Mouse (Mus musculus) adrenal gland, postnatal 10 days (tissue): Measurements from ENCODE around the gene Olfr1491. TPM values are rescaled to one million over a fixed set of nuclear protein-coding genes. Genes with fewer than 3 reads are reported as not detected.

Experiments
- DNase-seq: peaks from one replicate; pipeline ENCODE4 v3.0.0; 2021; ENCODE audit warnings: mixed read lengths
- long read RNA-seq, 2 experiments: library from polyadenylated mRNA; stranded (forward); transcript quantifications; one replicate each; pipeline ENCODE4 v2.0.0; 2021
- total RNA-seq, 2 experiments: library from RNA; stranded (reverse); gene quantifications; 2 replicates each; pipeline ENCODE4 v1.2.3; 2021

The Olfr1491 gene
- not detected for total RNA-seq
- long read RNA-seq, experiment 1: 0 reads
- long read RNA-seq, experiment 2: 0 reads

DNA sequence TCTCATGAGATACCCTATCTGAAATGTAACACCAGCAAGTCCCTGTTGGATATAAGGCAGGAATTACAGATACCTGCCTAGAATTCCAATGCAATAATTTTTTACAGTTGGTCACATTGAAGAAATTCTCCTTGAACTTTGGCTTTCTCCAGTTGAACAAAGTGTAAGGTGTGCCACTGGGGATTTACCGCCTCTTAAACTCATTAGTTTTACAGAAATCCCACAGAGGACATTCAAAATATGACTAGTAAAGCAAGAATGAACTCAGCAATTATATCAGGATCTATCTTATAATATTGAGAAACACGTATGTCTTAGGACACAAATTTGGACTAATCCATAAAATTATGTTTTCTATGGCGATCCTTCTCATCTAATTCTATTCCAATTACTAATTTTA lies at the start of gene Olfr1491:
Olfr1491 (plus strand) TSS at position 301 of the 400 bp plus-strand sequence.
- DNase-seq: no peak

DNA sequence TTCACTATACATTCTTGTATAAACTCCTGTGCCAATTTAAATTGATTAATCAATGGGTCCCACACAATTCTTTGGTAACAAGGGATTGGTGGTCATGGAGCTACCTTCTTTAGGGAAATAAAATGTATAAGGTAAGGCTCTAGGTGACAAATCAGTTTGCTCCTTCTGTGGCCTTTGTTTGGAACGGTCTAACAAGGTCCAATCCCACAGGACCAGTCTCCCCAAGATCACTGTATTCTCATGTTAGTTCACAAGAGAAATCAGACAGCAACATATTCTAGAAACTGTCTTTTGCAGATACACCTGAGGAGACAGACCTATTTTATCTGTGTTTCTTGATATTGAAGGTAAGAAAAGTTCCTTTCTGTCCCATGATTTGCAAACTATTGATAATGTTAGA lies 46.3 kb upstream of the Olfr1491 start, which contains the start of gene Olfr1490:
Olfr1490 (plus strand) TSS at position 301 of the 400 bp plus-strand sequence.
- no peak for DNase-seq

DNA sequence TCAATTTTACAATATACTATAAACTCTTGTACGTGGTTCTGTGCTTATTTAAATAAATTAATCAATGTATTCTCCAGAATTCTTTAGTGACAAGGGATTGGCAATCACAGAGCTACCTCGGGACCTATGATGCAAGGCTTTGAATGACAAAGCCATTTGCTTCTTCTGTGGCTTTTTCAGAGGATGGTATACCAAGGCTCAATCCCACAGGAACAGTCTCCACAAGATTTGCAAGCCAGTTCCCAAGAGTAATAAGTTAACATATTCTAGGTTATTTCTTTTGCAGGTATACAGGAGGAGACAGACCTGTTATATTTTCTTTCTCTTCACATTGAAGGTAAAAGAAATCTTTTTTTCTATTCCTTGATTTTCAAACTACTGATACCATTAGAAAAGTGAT lies 25.9 kb downstream of the Olfr1491 start, which contains the start of gene Olfr1493-ps1:
Olfr1493-ps1 (plus strand) TSS at position 301 of the 400 bp plus-strand sequence.
- no peak for DNase-seq

DNA sequence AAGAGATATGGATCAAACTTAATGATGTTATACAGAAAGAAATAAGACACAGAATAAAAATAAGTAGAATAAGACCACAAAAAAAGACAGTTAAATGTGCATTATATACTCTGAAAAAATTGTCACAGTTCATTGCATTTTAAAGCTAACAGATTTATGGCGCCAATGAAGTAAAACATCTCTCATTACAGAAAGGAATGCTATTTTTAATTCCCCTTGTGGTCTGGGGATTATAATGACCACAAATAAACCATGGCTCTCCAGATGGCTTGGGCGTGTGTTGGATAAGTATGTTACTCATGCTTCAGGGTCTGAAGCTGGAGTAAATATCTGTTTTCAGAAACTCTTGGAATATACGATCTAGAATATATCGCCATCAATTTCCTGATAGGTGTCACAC lies 42.4 kb downstream of the Olfr1491 start, which contains the start of gene Olfr1494:
Olfr1494 (plus strand) TSS at position 301 of the 400 bp plus-strand sequence.
- DNase-seq: no peak

DNA sequence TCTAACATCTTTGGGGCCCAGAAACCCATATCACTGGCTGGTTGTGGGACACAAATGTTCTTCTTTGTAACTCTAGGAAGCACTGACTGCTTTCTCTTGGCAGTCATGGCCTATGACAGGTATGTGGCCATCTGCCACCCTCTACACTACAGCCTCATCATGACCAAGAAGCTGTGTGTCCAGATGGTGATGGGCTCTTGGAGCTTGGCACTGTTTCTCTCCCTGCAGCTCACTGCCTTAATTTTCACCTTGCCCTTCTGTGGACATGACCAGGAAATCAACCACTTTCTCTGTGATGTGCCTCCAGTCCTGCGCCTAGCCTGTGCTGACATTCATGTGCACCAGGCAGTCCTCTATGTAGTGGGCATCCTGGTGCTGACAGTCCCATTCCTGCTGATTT lies 52.3 kb downstream of the Olfr1491 start:
- no peak for DNase-seq

Other genes with a start within 250 kb of the Olfr1491 start
- gene Olfr1472, start 241.2 kb upstream of the Olfr1491 start, total RNA-seq: not detected
- gene Olfr1474, start 227.7 kb upstream of the Olfr1491 start, total RNA-seq: not detected
- not detected for gene Olfr1475, start 217.1 kb upstream of the Olfr1491 start, total RNA-seq
- gene Olfr1477, start 196.7 kb upstream of the Olfr1491 start, total RNA-seq: not detected
- not detected for gene Olfr1480, start 169.4 kb upstream of the Olfr1491 start, total RNA-seq
- not detected for gene Olfr1484, start 113.8 kb upstream of the Olfr1491 start, total RNA-seq
- not detected for gene Olfr1487, start 79.9 kb upstream of the Olfr1491 start, total RNA-seq
- gene Olfr1489, start 65.6 kb upstream of the Olfr1491 start, total RNA-seq: not detected
- not detected for gene Olfr1490, start 46.2 kb upstream of the Olfr1491 start, total RNA-seq
- not detected for gene Olfr1493-ps1, start 26.0 kb downstream of the Olfr1491 start, total RNA-seq
- not detected for gene Olfr1494, start 42.5 kb downstream of the Olfr1491 start, total RNA-seq
- not detected for gene Olfr1495, start 67.3 kb downstream of the Olfr1491 start, total RNA-seq
- not detected for gene Olfr1496, start 80.6 kb downstream of the Olfr1491 start, total RNA-seq
- gene Olfr1497, start 100.9 kb downstream of the Olfr1491 start, total RNA-seq: not detected
- not detected for gene Olfr1499, start 122.2 kb downstream of the Olfr1491 start, total RNA-seq
- not detected for gene Olfr1500, start 133.2 kb downstream of the Olfr1491 start, total RNA-seq
- not detected for gene Olfr1501, start 153.4 kb downstream of the Olfr1491 start, total RNA-seq
- not detected for gene Olfr1502, start 164.5 kb downstream of the Olfr1491 start, total RNA-seq
- gene Olfr1504, start 200.7 kb downstream of the Olfr1491 start, total RNA-seq: not detected
- gene Olfr1505, start 216.3 kb downstream of the Olfr1491 start, total RNA-seq: not detected